Mouse (Mus musculus) heart, embryonic 16.5 days (tissue): Measurements from ENCODE around the gene Idh2. TPM values are rescaled to one million over a fixed set of nuclear protein-coding genes. Genes with fewer than 3 reads are reported as not detected.
A peak's percentile ranks its signal among the peaks of the same experiment; 100 is the strongest.

Experiments used
- ATAC-seq: fragments of 200-750 bp; cut with Nextera tagmentation; replicated peaks from 2 replicates; pipeline ENCODE4 v1.8.0; 2017; ENCODE audit warnings: moderate number of reproducible peaks; ENCODE audit not compliant: insufficient read depth, low FRiP score; ENCODE audit errors: extremely low read depth
- H3K27ac ChIP-seq: fragments of 300-500 bp; sonication (generic); 2 replicates; pipeline ENCODE4 v1.5.1; 2014; ENCODE audit warnings: mild to moderate bottlenecking, low read length, control low read depth, moderate library complexity
- H3K27me3 ChIP-seq: fragments of 300-500 bp; sonication (generic); 2 replicates; pipeline ENCODE4 v1.6.1; 2014; ENCODE audit warnings: low read length, mixed read lengths; ENCODE audit not compliant: control insufficient read depth, insufficient read depth
- H3K36me3 ChIP-seq: fragments of 300-500 bp; sonication (generic); 2 replicates; pipeline ENCODE4 v1.6.1; 2014; ENCODE audit not compliant: control insufficient read depth, insufficient read depth
- H3K4me1 ChIP-seq: fragments of 300-500 bp; sonication (generic); 2 replicates; pipeline ENCODE4 v1.6.1; 2014; ENCODE audit warnings: low read length, mixed read lengths; ENCODE audit not compliant: control insufficient read depth, insufficient read depth
- H3K4me2 ChIP-seq: fragments of 300-500 bp; sonication (generic); 2 replicates; pipeline ENCODE4 v1.6.1; 2014; ENCODE audit warnings: low read depth, mild to moderate bottlenecking, control low read depth, low read length
- H3K4me3 ChIP-seq: fragments of 300-500 bp; sonication (generic); 2 replicates; pipeline ENCODE4 v1.5.1; 2014; ENCODE audit warnings: mild to moderate bottlenecking, control low read depth, low read length
- H3K9ac ChIP-seq: fragments of 300-500 bp; sonication (generic); 2 replicates; pipeline ENCODE4 v1.6.1; 2014; ENCODE audit warnings: low read length, control low read depth
- H3K9me3 ChIP-seq: fragments of 300-500 bp; sonication (generic); replicated peaks from 2 replicates; pipeline ENCODE4 v1.6.1; 2016; ENCODE audit warnings: low read length; ENCODE audit not compliant: control insufficient read depth
- WGBS: fragments of 180-500 bp; shearing (Covaris S2); extraction: QIAGEN DNeasy Blood & Tissue Kit; methylation state at CpG from one replicate; pipeline ENCODE4 v1.1.7; 2014; 5-methylcytosine and 5-hydroxymethylcytosine counted together
- polyA plus RNA-seq: library from polyadenylated mRNA; unstranded; fragments of >200 nt; fragmentation: Nextera tagmentation; extraction: Ambion mirVana; gene quantifications from 2 replicates; pipeline ENCODE4 v1.2.1, GENCODE M21; 2015

Gene Idh2
- 2,779 and 2,782 TPM in 2 replicates for polyA plus RNA-seq

DNA sequence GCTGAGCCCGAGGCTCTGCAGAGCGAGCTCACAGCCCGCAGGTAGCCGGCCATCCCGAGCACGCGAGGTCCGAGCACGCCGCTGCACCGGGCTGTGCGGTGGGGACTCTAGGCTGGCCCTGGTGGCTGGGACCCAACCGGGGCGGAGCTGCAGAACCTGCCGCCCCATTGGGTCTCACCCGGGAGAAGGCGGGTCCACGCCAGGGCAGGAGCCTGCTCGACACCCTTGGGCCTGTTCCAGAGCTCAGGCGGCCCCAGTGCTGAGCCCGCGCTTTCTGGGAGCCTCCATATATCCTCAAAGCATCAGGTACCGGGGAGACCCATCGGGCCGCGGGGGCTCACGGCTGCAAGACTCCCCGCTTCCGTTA, at the start of gene Idh2:
Idh2 (minus strand) TSS at position 169 of the 367 bp plus-strand sequence.
- under 1% methylated on average over 29 of the region's 29 CpGs for WGBS
- H3K4me3 ChIP-seq = peak within 1 kb of the TSS; percentile 95
- H3K9ac ChIP-seq = peak within 1 kb of the TSS; percentile 100
- peak within 1 kb of the TSS; percentile 72 for H3K4me2 ChIP-seq
- peak; percentile 93 for ATAC-seq
- peaks cover 50% of the 10 kb centered on the region for H3K4me1 ChIP-seq
- H3K27ac ChIP-seq = peak within 1 kb of the TSS; percentile 100
- H3K36me3 ChIP-seq = no peaks in the 10 kb centered on the region
- H3K9me3 ChIP-seq = no peaks in the 10 kb centered on the region
- H3K27me3 ChIP-seq = no peaks in the 10 kb centered on the region

DNA sequence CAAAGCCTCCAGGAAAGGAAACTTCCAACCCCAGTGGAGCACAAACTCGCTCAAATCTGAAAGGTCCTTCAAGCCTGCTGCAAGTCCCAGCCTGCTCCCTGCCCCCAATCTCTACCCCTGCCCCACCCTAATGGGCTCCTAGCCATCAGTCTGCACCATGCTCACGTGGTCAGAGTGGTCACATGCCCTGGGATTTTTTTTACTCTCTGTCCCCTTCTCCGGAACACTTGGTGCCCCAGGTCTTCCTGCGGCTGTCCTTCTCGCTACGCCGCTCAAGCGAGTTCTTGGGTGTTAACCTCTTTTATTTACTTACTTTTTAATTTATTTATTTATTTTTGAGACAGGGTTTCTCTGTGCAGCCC, 45.7 kb upstream of the Idh2 start:
- ATAC-seq = peak; percentile 72
- Histone ChIP-seq H3K4me3 (no peak overlapping the region), H3K27ac (peak overlapping the region; percentile 79), H3K4me1 (peaks cover 19% of the 10 kb centered on the region), H3K27me3 (no peaks in the 10 kb centered on the region), H3K36me3 (no peaks in the 10 kb centered on the region), H3K4me2 (no peak overlapping the region), H3K9me3 (no peaks in the 10 kb centered on the region), H3K9ac (no peak overlapping the region; the same call in 1 of the 2 replicates)
- 63% methylated on average over 8 of the region's 8 CpGs for WGBS

DNA sequence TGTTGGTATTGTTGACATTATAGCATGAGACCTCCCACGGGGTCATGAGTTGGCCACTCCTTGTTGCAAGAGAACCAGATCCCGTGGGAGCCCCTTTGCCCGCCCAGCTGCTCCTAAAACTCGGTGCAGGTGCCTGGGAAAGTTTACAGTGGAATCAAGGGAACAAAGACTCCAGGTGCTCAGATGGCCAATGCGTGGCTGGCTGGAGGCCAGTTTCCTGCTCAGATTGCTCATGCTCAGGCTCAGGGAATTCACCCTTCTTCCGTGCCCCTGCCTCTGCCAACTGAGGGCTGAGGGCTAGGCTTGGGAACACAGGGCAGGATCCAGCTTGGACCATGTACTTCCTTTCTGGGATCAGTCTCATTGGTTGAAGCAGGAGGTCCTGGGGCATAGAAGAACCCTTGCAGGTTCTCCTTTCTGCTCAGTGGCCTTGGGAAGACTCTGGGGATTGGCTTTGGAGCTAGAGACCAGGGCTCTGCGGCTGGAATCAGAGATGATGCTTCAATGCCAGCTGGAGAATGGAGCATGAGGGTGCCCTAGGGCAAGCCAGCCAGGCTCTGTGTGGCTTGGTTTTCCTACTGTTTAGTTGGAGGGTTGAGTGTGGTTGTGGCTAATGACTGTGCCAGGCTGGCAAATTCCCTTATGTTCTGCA, 45.2 kb upstream of the Idh2 start:
- no peaks in the 10 kb centered on the region for H3K9me3 ChIP-seq
- no peaks in the 10 kb centered on the region for H3K36me3 ChIP-seq
- no peak overlapping the region for H3K4me2 ChIP-seq
- H3K9ac ChIP-seq = peak overlapping the region; percentile 39; the same call in 1 of the 2 replicates
- 62% methylated on average over 7 of the region's 7 CpGs for WGBS
- peak overlapping the region; percentile 79 for H3K27ac ChIP-seq
- H3K27me3 ChIP-seq = no peaks in the 10 kb centered on the region
- peaks cover 19% of the 10 kb centered on the region for H3K4me1 ChIP-seq
- no peak overlapping the region for H3K4me3 ChIP-seq
- peak; percentile 14; the same call in 1 of the 2 replicates for ATAC-seq

DNA sequence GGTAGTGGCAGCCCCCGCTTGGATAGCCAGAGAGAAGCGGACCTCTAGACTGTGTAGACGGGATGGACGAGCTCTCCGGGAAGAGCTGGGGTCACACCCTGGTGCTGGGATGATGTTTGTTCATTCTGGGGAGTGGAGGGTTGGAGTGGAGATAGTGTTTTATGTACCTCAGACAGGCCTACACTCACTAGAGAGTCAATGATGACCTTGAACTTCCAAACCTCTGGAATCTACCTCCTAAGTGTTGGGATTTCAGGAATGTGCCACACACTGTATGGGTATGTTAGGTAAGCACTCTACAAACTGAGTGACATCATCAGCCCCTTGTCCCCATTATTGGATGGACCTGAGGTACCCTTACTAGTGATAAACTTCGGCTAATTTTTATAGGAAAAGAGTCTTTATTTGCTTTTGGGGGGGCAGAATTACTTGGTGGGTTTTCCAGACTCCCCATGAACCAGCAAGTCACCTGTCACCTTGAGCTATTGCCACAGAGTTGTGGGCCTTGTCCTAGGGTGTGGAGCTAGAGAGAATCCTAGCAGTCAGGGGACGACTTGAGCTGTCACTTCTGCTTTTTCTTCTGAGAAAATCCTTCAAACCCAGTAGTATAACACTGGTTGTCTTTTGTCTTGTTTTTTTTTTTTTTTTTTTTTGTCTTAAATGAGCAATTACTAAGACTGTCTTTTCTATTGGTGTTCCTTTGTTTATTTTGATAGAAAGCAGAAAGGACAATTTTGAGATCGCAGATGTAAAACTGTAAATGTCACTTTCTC, 43.5 kb upstream of the Idh2 start:
- H3K36me3 ChIP-seq = no peaks in the 10 kb centered on the region
- H3K4me2 ChIP-seq = no peak overlapping the region
- peak overlapping the region; percentile 2; the same call in 1 of the 2 replicates for H3K27ac ChIP-seq
- H3K4me1 ChIP-seq = peaks cover 19% of the 10 kb centered on the region
- no peak overlapping the region for H3K4me3 ChIP-seq
- 83% methylated on average over 8 of the region's 8 CpGs for WGBS
- H3K27me3 ChIP-seq = no peaks in the 10 kb centered on the region
- no peak overlapping the region for H3K9ac ChIP-seq
- no peak for ATAC-seq
- H3K9me3 ChIP-seq = no peaks in the 10 kb centered on the region

GRCm38 (mm10) chr7:80156711-80157227, 41.6 kb upstream of the Idh2 start:
- Histone ChIP-seq H3K9me3 (no peaks in the 10 kb centered on the region), H3K4me3 (no peak overlapping the region), H3K4me1 (peaks cover 19% of the 10 kb centered on the region), H3K27ac (no peak overlapping the region), H3K36me3 (no peaks in the 10 kb centered on the region), H3K4me2 (no peak overlapping the region), H3K27me3 (no peaks in the 10 kb centered on the region), H3K9ac (no peak overlapping the region)
- ATAC-seq = no peak
- WGBS = 59% methylated on average over 13 of the region's 13 CpGs

- H3K27ac ChIP-seq = no peak overlapping the region
- 77% methylated on average over 3 of the region's 3 CpGs for WGBS
These were observed 39.5 kb upstream of the Idh2 start for GRCm38 (mm10) chr7:80154689-80155088.

DNA sequence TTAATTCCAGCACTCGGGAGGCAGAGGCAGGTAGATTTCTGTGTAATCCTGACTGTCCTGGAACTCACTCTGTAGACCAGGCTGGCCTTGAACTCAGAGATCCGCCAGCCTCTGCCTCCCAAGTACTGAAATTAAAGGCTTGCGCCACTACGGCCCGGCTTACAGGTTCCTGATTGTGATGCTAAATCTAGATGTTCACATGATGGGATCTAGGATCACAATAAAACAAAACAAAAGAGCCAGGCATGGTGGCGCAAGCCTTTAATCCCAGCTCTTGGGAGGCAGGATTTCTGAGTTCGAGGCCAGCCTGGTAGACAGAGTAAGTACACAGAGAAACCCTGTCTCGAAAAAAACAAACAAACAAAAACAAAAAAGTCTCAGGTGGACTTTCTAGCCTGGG, 37.6 kb upstream of the Idh2 start:
- H3K27me3 ChIP-seq = no peaks in the 10 kb centered on the region
- H3K27ac ChIP-seq = no peak overlapping the region
- no peak for ATAC-seq
- WGBS = 90% methylated on average over 8 of the region's 8 CpGs
- peaks cover 4% of the 10 kb centered on the region for H3K4me1 ChIP-seq
- H3K36me3 ChIP-seq = no peaks in the 10 kb centered on the region
- H3K4me2 ChIP-seq = no peak overlapping the region
- no peak overlapping the region for H3K4me3 ChIP-seq
- H3K9ac ChIP-seq = no peak overlapping the region
- no peaks in the 10 kb centered on the region for H3K9me3 ChIP-seq

More at GRCm38 (mm10) chr7:80154689-80155088, 39.5 kb upstream of the Idh2 start:
- Histone ChIP-seq H3K4me2 (no peak overlapping the region), H3K9ac (no peak overlapping the region), H3K4me1 (peaks cover 9% of the 10 kb centered on the region), H3K27me3 (no peaks in the 10 kb centered on the region), H3K36me3 (no peaks in the 10 kb centered on the region), H3K4me3 (no peak overlapping the region), H3K9me3 (no peaks in the 10 kb centered on the region)
- no peak for ATAC-seq

- H3K9me3 ChIP-seq = no peaks in the 10 kb centered on the region
- no peaks in the 10 kb centered on the region for H3K36me3 ChIP-seq
- H3K4me3 ChIP-seq = no peak overlapping the region
- no peak overlapping the region for H3K27ac ChIP-seq
- H3K4me1 ChIP-seq = peaks cover 4% of the 10 kb centered on the region
- no peaks in the 10 kb centered on the region for H3K27me3 ChIP-seq
- no peak overlapping the region for H3K9ac ChIP-seq
- H3K4me2 ChIP-seq = no peak overlapping the region
- ATAC-seq = no peak
- WGBS = 61% methylated on average over 6 of the region's 6 CpGs
These were observed 37.0 kb upstream of the Idh2 start for GRCm38 (mm10) chr7:80152152-80152551.

GRCm38 (mm10) chr7:80149356-80149755, 34.2 kb upstream of the Idh2 start:
- no peak for ATAC-seq
- H3K4me2 ChIP-seq = no peak overlapping the region
- H3K27me3 ChIP-seq = no peaks in the 10 kb centered on the region
- 48% methylated on average over 9 of the region's 9 CpGs for WGBS
- H3K9ac ChIP-seq = no peak overlapping the region
- H3K27ac ChIP-seq = no peak overlapping the region
- no peaks in the 10 kb centered on the region for H3K36me3 ChIP-seq
- H3K9me3 ChIP-seq = no peaks in the 10 kb centered on the region
- H3K4me1 ChIP-seq = no peaks in the 10 kb centered on the region
- H3K4me3 ChIP-seq = no peak overlapping the region
